Mouse (Mus musculus): Measurements from ENCODE around the gene Arid1b. TPM values are rescaled to one million over a fixed set of nuclear protein-coding genes. Genes with fewer than 3 reads are reported as not detected.
A peak's percentile ranks its signal among the peaks of the same experiment; 100 is the strongest.

The Arid1b gene
- polyA plus RNA-seq, 1 experiment, result 99.0 TPM

- TF ChIP-seq CTCF (IDR thresholded peaks at IDR 0.05; ENCODE audit: borderline replicate concordance, control insufficient read depth, extremely low read depth, insufficient read depth, low read length, poor library complexity), result no peak
- no peak for TF ChIP-seq POLR2A (IDR thresholded peaks at IDR 0.05; ENCODE audit: control insufficient read depth, extremely low read depth, insufficient read depth, low read length, poor library complexity)
- Histone ChIP-seq H3K36me3 (ENCODE audit: control insufficient read depth, insufficient read depth, low read length) (no peaks in the 10 kb centered on the region), H3K4me3 (ENCODE audit: control insufficient read depth, insufficient read depth, low read length) (no peak overlapping the region), H3K27ac (ENCODE audit: control insufficient read depth, insufficient read depth, low read length) (no peak overlapping the region), H3K4me1 (replicated peaks; ENCODE audit: control insufficient read depth, insufficient read depth, low read length) (peaks cover 42% of the 10 kb centered on the region), H3K27me3 (ENCODE audit: control insufficient read depth, insufficient read depth, low read length) (no peaks in the 10 kb centered on the region)
- no peak for DNase-seq
- WGBS, result 61% methylated on average over 9 of the region's 9 CpGs
Measured at GRCm38 (mm10) chr17:5077996-5078395, 83.9 kb downstream of the Arid1b start.

- Histone ChIP-seq H3K36me3 (ENCODE audit: control insufficient read depth, insufficient read depth, low read length) (no peaks in the 10 kb centered on the region), H3K27me3 (ENCODE audit: control insufficient read depth, insufficient read depth, low read length) (no peaks in the 10 kb centered on the region), H3K4me3 (ENCODE audit: control insufficient read depth, insufficient read depth, low read length) (no peak overlapping the region), H3K4me1 (replicated peaks; ENCODE audit: control insufficient read depth, insufficient read depth, low read length) (peaks cover 47% of the 10 kb centered on the region), H3K27ac (ENCODE audit: control insufficient read depth, insufficient read depth, low read length) (no peak overlapping the region)
- 87% methylated on average over 5 of the region's 5 CpGs for WGBS
- DNase-seq, result no peak
- TF ChIP-seq POLR2A (IDR thresholded peaks at IDR 0.05; ENCODE audit: control insufficient read depth, extremely low read depth, insufficient read depth, low read length, poor library complexity) (no peak), CTCF (IDR thresholded peaks at IDR 0.05; ENCODE audit: borderline replicate concordance, control insufficient read depth, extremely low read depth, insufficient read depth, low read length, poor library complexity) (no peak)
Measured at GRCm38 (mm10) chr17:5078576-5078975, 84.4 kb downstream of the Arid1b start.

- Histone ChIP-seq H3K27ac (ENCODE audit: control insufficient read depth, insufficient read depth, low read length) (no peak overlapping the region), H3K4me3 (ENCODE audit: control insufficient read depth, insufficient read depth, low read length) (no peak overlapping the region), H3K27me3 (ENCODE audit: control insufficient read depth, insufficient read depth, low read length) (no peaks in the 10 kb centered on the region), H3K36me3 (ENCODE audit: control insufficient read depth, insufficient read depth, low read length) (no peaks in the 10 kb centered on the region), H3K4me1 (replicated peaks; ENCODE audit: control insufficient read depth, insufficient read depth, low read length) (peaks cover 57% of the 10 kb centered on the region)
- 60% methylated on average over 12 of the region's 12 CpGs for WGBS
- TF ChIP-seq CTCF (IDR thresholded peaks at IDR 0.05; ENCODE audit: borderline replicate concordance, control insufficient read depth, extremely low read depth, insufficient read depth, low read length, poor library complexity), result no peak
- no peak for TF ChIP-seq POLR2A (IDR thresholded peaks at IDR 0.05; ENCODE audit: control insufficient read depth, extremely low read depth, insufficient read depth, low read length, poor library complexity)
- DNase-seq, result no peak
Measured at GRCm38 (mm10) chr17:5080884-5081419, 86.8 kb downstream of the Arid1b start.

GRCm38 (mm10) chr17:5082274-5082673, 88.1 kb downstream of the Arid1b start:
- Histone ChIP-seq H3K27me3 (ENCODE audit: control insufficient read depth, insufficient read depth, low read length) (no peaks in the 10 kb centered on the region), H3K36me3 (ENCODE audit: control insufficient read depth, insufficient read depth, low read length) (no peaks in the 10 kb centered on the region), H3K27ac (ENCODE audit: control insufficient read depth, insufficient read depth, low read length) (no peak overlapping the region), H3K4me1 (replicated peaks; ENCODE audit: control insufficient read depth, insufficient read depth, low read length) (peaks cover 57% of the 10 kb centered on the region), H3K4me3 (ENCODE audit: control insufficient read depth, insufficient read depth, low read length) (no peak overlapping the region)
- no peak for DNase-seq
- 91% methylated on average over 8 of the region's 8 CpGs for WGBS
- TF ChIP-seq POLR2A (IDR thresholded peaks at IDR 0.05; ENCODE audit: control insufficient read depth, extremely low read depth, insufficient read depth, low read length, poor library complexity), result no peak
- TF ChIP-seq CTCF (IDR thresholded peaks at IDR 0.05; ENCODE audit: borderline replicate concordance, control insufficient read depth, extremely low read depth, insufficient read depth, low read length, poor library complexity), result no peak

GRCm38 (mm10) chr17:5083497-5083896, 89.4 kb downstream of the Arid1b start:
- peaks cover 60% of the 10 kb centered on the region for H3K4me1 ChIP-seq (replicated peaks; ENCODE audit: control insufficient read depth, insufficient read depth, low read length)

GRCm38 (mm10) chr17:5084139-5084538, 90.0 kb downstream of the Arid1b start:
- Histone ChIP-seq H3K36me3 (ENCODE audit: control insufficient read depth, insufficient read depth, low read length) (no peaks in the 10 kb centered on the region), H3K4me1 (replicated peaks; ENCODE audit: control insufficient read depth, insufficient read depth, low read length) (peaks cover 59% of the 10 kb centered on the region), H3K27me3 (ENCODE audit: control insufficient read depth, insufficient read depth, low read length) (no peaks in the 10 kb centered on the region), H3K27ac (ENCODE audit: control insufficient read depth, insufficient read depth, low read length) (peak overlapping the region; percentile 60), H3K4me3 (ENCODE audit: control insufficient read depth, insufficient read depth, low read length) (no peak overlapping the region)
- 38% methylated on average over 8 of the region's 8 CpGs for whole genome bisulfite sequencing
- DNase-seq, result no peak
- no peak for TF ChIP-seq CTCF (IDR thresholded peaks at IDR 0.05; ENCODE audit: borderline replicate concordance, control insufficient read depth, extremely low read depth, insufficient read depth, low read length, poor library complexity)
- TF ChIP-seq POLR2A (IDR thresholded peaks at IDR 0.05; ENCODE audit: control insufficient read depth, extremely low read depth, insufficient read depth, low read length, poor library complexity), result no peak

More at GRCm38 (mm10) chr17:5083497-5083896, 89.4 kb downstream of the Arid1b start:
- Histone ChIP-seq H3K27ac (ENCODE audit: control insufficient read depth, insufficient read depth, low read length) (no peak overlapping the region), H3K4me3 (ENCODE audit: control insufficient read depth, insufficient read depth, low read length) (no peak overlapping the region), H3K27me3 (ENCODE audit: control insufficient read depth, insufficient read depth, low read length) (no peaks in the 10 kb centered on the region), H3K36me3 (ENCODE audit: control insufficient read depth, insufficient read depth, low read length) (no peaks in the 10 kb centered on the region)
- no peak for DNase-seq
- no peak for TF ChIP-seq CTCF (IDR thresholded peaks at IDR 0.05; ENCODE audit: borderline replicate concordance, control insufficient read depth, extremely low read depth, insufficient read depth, low read length, poor library complexity)
- no peak for TF ChIP-seq POLR2A (IDR thresholded peaks at IDR 0.05; ENCODE audit: control insufficient read depth, extremely low read depth, insufficient read depth, low read length, poor library complexity)
- WGBS, result 94% methylated on average over 3 of the region's 3 CpGs

- Histone ChIP-seq H3K36me3 (ENCODE audit: control insufficient read depth, insufficient read depth, low read length) (no peaks in the 10 kb centered on the region), H3K4me1 (replicated peaks; ENCODE audit: control insufficient read depth, insufficient read depth, low read length) (peaks cover 59% of the 10 kb centered on the region), H3K4me3 (ENCODE audit: control insufficient read depth, insufficient read depth, low read length) (no peak overlapping the region), H3K27ac (ENCODE audit: control insufficient read depth, insufficient read depth, low read length) (peak overlapping the region; percentile 22; the same call in 1 of the 2 replicates), H3K27me3 (ENCODE audit: control insufficient read depth, insufficient read depth, low read length) (no peaks in the 10 kb centered on the region)
- DNase-seq, result no peak
- WGBS, result 77% methylated on average over 6 of the region's 6 CpGs
- TF ChIP-seq POLR2A (IDR thresholded peaks at IDR 0.05; ENCODE audit: control insufficient read depth, extremely low read depth, insufficient read depth, low read length, poor library complexity) (no peak), CTCF (IDR thresholded peaks at IDR 0.05; ENCODE audit: borderline replicate concordance, control insufficient read depth, extremely low read depth, insufficient read depth, low read length, poor library complexity) (no peak)
Measured at GRCm38 (mm10) chr17:5085004-5085403, 90.9 kb downstream of the Arid1b start.
